Mouse (Mus musculus) 416B (cell line): ENCODE measurements around the gene Ush2a.

ENCODE experiments used
- DNase-seq: peaks from one replicate; pipeline ENCODE4 v3.0.0; 2011; ENCODE audit warnings: low read depth

Gene Ush2a

GRCm38 (mm10) chr1:188668513-188668912 is 406.7 kb downstream of the Ush2a start:
- DNase-seq, result no peak

GRCm38 (mm10) chr1:188672871-188673270 is 411.0 kb downstream of the Ush2a start:
- DNase-seq, result no peak

- DNase-seq, result no peak
These were observed 413.1 kb downstream of the Ush2a start for GRCm38 (mm10) chr1:188674640-188675510.

- no peak for DNase-seq
These were observed 413.7 kb downstream of the Ush2a start for GRCm38 (mm10) chr1:188675511-188675863.

- DNase-seq, result no peak
These were observed 416.4 kb downstream of the Ush2a start for GRCm38 (mm10) chr1:188678189-188678588.

- no peak for DNase-seq
These were observed 424.5 kb downstream of the Ush2a start for GRCm38 (mm10) chr1:188686362-188686761.

- no peak for DNase-seq
These were observed 434.5 kb downstream of the Ush2a start for GRCm38 (mm10) chr1:188696295-188696694.

GRCm38 (mm10) chr1:188708176-188708575 is 446.4 kb downstream of the Ush2a start:
- DNase-seq, result no peak

GRCm38 (mm10) chr1:188708694-188709093 is 446.9 kb downstream of the Ush2a start:
- no peak for DNase-seq

GRCm38 (mm10) chr1:188714131-188714530 is 452.3 kb downstream of the Ush2a start:
- DNase-seq, result no peak

GRCm38 (mm10) chr1:188714941-188715340 is 453.1 kb downstream of the Ush2a start:
- no peak for DNase-seq

GRCm38 (mm10) chr1:188716886-188717285 is 455.1 kb downstream of the Ush2a start:
- no peak for DNase-seq

GRCm38 (mm10) chr1:188725122-188725995 is 463.5 kb downstream of the Ush2a start:
- no peak for DNase-seq

- DNase-seq, result no peak
These were observed 465.1 kb downstream of the Ush2a start for GRCm38 (mm10) chr1:188726937-188727336.

GRCm38 (mm10) chr1:188728625-188729024 is 466.8 kb downstream of the Ush2a start:
- DNase-seq, result no peak

GRCm38 (mm10) chr1:188729179-188729578 is 467.4 kb downstream of the Ush2a start:
- no peak for DNase-seq

- DNase-seq, result no peak
These were observed 473.0 kb downstream of the Ush2a start for GRCm38 (mm10) chr1:188734741-188735266.

- DNase-seq, result no peak
These were observed 481.1 kb downstream of the Ush2a start for GRCm38 (mm10) chr1:188742971-188743370.

- DNase-seq, result no peak
These were observed 493.2 kb downstream of the Ush2a start for GRCm38 (mm10) chr1:188755031-188755430.

GRCm38 (mm10) chr1:188760515-188760914 is 498.7 kb downstream of the Ush2a start:
- DNase-seq, result no peak

- DNase-seq, result no peak
These were observed 500.6 kb downstream of the Ush2a start for GRCm38 (mm10) chr1:188762463-188762862.

GRCm38 (mm10) chr1:188763761-188764160 is 501.9 kb downstream of the Ush2a start:
- no peak for DNase-seq

- no peak for DNase-seq
These were observed 509.0 kb downstream of the Ush2a start for GRCm38 (mm10) chr1:188770828-188771227.
